Mouse (Mus musculus) effector memory CD4-positive, alpha-beta T cell, adult 7 months (primary cell): ENCODE data around the gene Olfr884. TPM values are rescaled to one million over a fixed set of nuclear protein-coding genes. Genes with fewer than 3 reads are reported as not detected.

Source experiments
- polyA plus RNA-seq: library from polyadenylated mRNA; unstranded; fragments of 100-300 nt; shearing (Covaris generic); gene quantifications from one replicate; pipeline ENCODE4 v1.2.1, GENCODE M21; 2017

Gene Olfr884
- polyA plus RNA-seq, result not detected

GRCm38 (mm10) chr9:38046255-38046654 is at the start of gene Olfr884:
Gene Olfr884, plus strand, starts transcription at chr9:38046555.

DNA sequence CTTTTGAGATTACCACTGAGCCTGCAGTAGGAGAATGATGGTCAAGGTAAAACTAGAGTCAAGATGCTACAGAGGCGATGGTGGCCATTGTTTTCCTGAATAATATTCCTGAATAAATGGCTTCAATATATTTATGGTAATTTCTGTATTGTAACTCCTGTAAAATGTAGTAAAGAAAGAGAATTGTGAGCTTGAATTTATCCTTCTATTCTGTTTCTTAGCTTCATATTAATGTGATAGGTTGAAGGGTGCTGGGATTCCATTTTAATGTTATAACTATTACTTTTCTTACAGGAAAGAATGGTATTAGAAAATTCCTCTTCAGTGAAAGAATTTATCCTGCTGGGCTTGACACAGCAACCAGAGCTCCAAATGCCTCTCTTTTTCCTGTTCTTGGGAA is 20.8 kb upstream of the Olfr884 start, which contains the start of gene Olfr883:
Gene Olfr883 (plus strand): TSS at position 301 of the 400 bp plus-strand sequence.

GRCm38 (mm10) chr9:38061022-38061421 is 14.7 kb downstream of the Olfr884 start, which contains the start of gene Olfr885:
Gene Olfr885, plus strand, starts transcription at chr9:38061322.

GRCm38 (mm10) chr9:38083772-38084171 is 37.4 kb downstream of the Olfr884 start, which contains the start of gene Olfr887:
Gene Olfr887, plus strand, starts transcription at chr9:38084072.

Other genes starting within 250 kb of the Olfr884 start
- gene Olfr876, start 243.5 kb upstream of the Olfr884 start, polyA plus RNA-seq, result 0.62 TPM
- 0.13 TPM for gene Olfr877, start 192.3 kb upstream of the Olfr884 start, polyA plus RNA-seq
- 0.15 TPM for gene Olfr145, start 149.8 kb upstream of the Olfr884 start, polyA plus RNA-seq
- gene Olfr878, start 128.7 kb upstream of the Olfr884 start, polyA plus RNA-seq, result 0.26 TPM
- gene Olfr881, start 54.7 kb upstream of the Olfr884 start, polyA plus RNA-seq, result 0.29 TPM
- gene Olfr883, start 20.7 kb upstream of the Olfr884 start, polyA plus RNA-seq, result not detected
- not detected for gene Olfr885, start 14.8 kb downstream of the Olfr884 start, polyA plus RNA-seq
- 0.56 TPM for gene Olfr887, start 37.5 kb downstream of the Olfr884 start, polyA plus RNA-seq
- not detected for gene Olfr888, start 61.6 kb downstream of the Olfr884 start, polyA plus RNA-seq
- not detected for gene Olfr889, start 68.6 kb downstream of the Olfr884 start, polyA plus RNA-seq
- 0.55 TPM for gene Olfr890, start 96.0 kb downstream of the Olfr884 start, polyA plus RNA-seq
- gene Olfr891, start 134.3 kb downstream of the Olfr884 start, polyA plus RNA-seq, result not detected
- not detected for gene Olfr893, start 161.8 kb downstream of the Olfr884 start, polyA plus RNA-seq
- gene Olfr894, start 171.5 kb downstream of the Olfr884 start, polyA plus RNA-seq, result not detected
- gene Olfr143, start 206.2 kb downstream of the Olfr884 start, polyA plus RNA-seq, result not detected
- gene Olfr895, start 221.3 kb downstream of the Olfr884 start, polyA plus RNA-seq, result not detected
- gene Olfr896-ps1, start 244.6 kb downstream of the Olfr884 start, polyA plus RNA-seq, result not detected